Mouse (Mus musculus): ENCODE measurements around the gene Gse1. TPM values are rescaled to one million over a fixed set of nuclear protein-coding genes. Genes with fewer than 3 reads are reported as not detected.
A peak's percentile ranks its signal among the peaks of the same experiment; 100 is the strongest.

Gse1 gene
- polyA plus RNA-seq, 1 experiment from 2014 or later = 15.4 TPM

- no peaks in the 10 kb centered on the region for H3K9me3 ChIP-seq
- H3K27ac ChIP-seq (replicated peaks) = peak overlapping the region; percentile 95
- WGBS = 4% methylated on average over 13 of the region's 14 CpGs
- peaks cover 81% of the 10 kb centered on the region for H3K4me1 ChIP-seq (replicated peaks)
- no peak overlapping the region for H3K4me3 ChIP-seq
- peak; percentile 75 for ATAC-seq (ENCODE audit: low FRiP score, low read depth)
- H3K4me2 ChIP-seq = peak overlapping the region; percentile 99
- no peak overlapping the region for H3K9ac ChIP-seq
- H3K36me3 ChIP-seq = no peaks in the 10 kb centered on the region
- H3K27me3 ChIP-seq = no peaks in the 10 kb centered on the region
These were observed 306.5 kb downstream of the Gse1 start for GRCm38 (mm10) chr8:120534504-120535368.

GRCm38 (mm10) chr8:120535452-120536305, 307.4 kb downstream of the Gse1 start:
- Histone ChIP-seq H3K4me2 (peak overlapping the region; percentile 99), H3K9ac (peak overlapping the region; percentile 71), H3K36me3 (no peaks in the 10 kb centered on the region), H3K27me3 (no peaks in the 10 kb centered on the region), H3K4me1 (replicated peaks) (peaks cover 90% of the 10 kb centered on the region), H3K27ac (replicated peaks) (peak overlapping the region; percentile 95), H3K9me3 (no peaks in the 10 kb centered on the region), H3K4me3 (peak overlapping the region; percentile 67)
- ATAC-seq (ENCODE audit: low FRiP score, low read depth) = no peak
- under 1% methylated on average over 75 of the region's 79 CpGs for WGBS

- H3K36me3 ChIP-seq = no peaks in the 10 kb centered on the region
- peaks cover 89% of the 10 kb centered on the region for H3K4me1 ChIP-seq (replicated peaks)
- peak overlapping the region; percentile 67 for H3K4me3 ChIP-seq
- H3K9ac ChIP-seq = peak overlapping the region; percentile 71
- H3K27ac ChIP-seq (replicated peaks) = peak overlapping the region; percentile 95
- H3K4me2 ChIP-seq = peak overlapping the region; percentile 99
- WGBS = under 1% methylated on average over 61 of the region's 61 CpGs
- no peaks in the 10 kb centered on the region for H3K9me3 ChIP-seq
- no peak for ATAC-seq (ENCODE audit: low FRiP score, low read depth)
- H3K27me3 ChIP-seq = no peaks in the 10 kb centered on the region
These were observed 308.3 kb downstream of the Gse1 start for GRCm38 (mm10) chr8:120536306-120537206.

- ATAC-seq (ENCODE audit: low FRiP score, low read depth) = peak; percentile 4; the same call in 1 of the 2 replicates
- WGBS = under 1% methylated on average over 54 of the region's 79 CpGs
- peak overlapping the region; percentile 95 for H3K27ac ChIP-seq (replicated peaks)
These were observed 309.1 kb downstream of the Gse1 start for GRCm38 (mm10) chr8:120537207-120537817.

GRCm38 (mm10) chr8:120537818-120538396, 309.7 kb downstream of the Gse1 start:
- Histone ChIP-seq H3K27ac (replicated peaks) (peak overlapping the region; percentile 95), H3K27me3 (no peaks in the 10 kb centered on the region), H3K9ac (peak overlapping the region; percentile 71), H3K9me3 (no peaks in the 10 kb centered on the region), H3K36me3 (no peaks in the 10 kb centered on the region), H3K4me3 (peak overlapping the region; percentile 67), H3K4me1 (replicated peaks) (peaks cover 87% of the 10 kb centered on the region), H3K4me2 (peak overlapping the region; percentile 99)
- WGBS = 0% methylated on average over 38 of the region's 46 CpGs
- peak; percentile 36 for ATAC-seq (ENCODE audit: low FRiP score, low read depth)

More at GRCm38 (mm10) chr8:120537207-120537817, 309.1 kb downstream of the Gse1 start:
- Histone ChIP-seq H3K4me1 (replicated peaks) (peaks cover 88% of the 10 kb centered on the region), H3K27me3 (no peaks in the 10 kb centered on the region), H3K4me2 (peak overlapping the region; percentile 99), H3K9ac (peak overlapping the region; percentile 71), H3K36me3 (no peaks in the 10 kb centered on the region), H3K4me3 (peak overlapping the region; percentile 67), H3K9me3 (no peaks in the 10 kb centered on the region)

- peaks cover 87% of the 10 kb centered on the region for H3K4me1 ChIP-seq (replicated peaks)
- peak; percentile 35 for ATAC-seq (ENCODE audit: low FRiP score, low read depth)
- no peaks in the 10 kb centered on the region for H3K27me3 ChIP-seq
- H3K27ac ChIP-seq (replicated peaks) = peak overlapping the region; percentile 95
- 2% methylated on average over 37 of the region's 37 CpGs for WGBS
- H3K9me3 ChIP-seq = no peaks in the 10 kb centered on the region
- peak overlapping the region; percentile 71 for H3K9ac ChIP-seq
- H3K36me3 ChIP-seq = no peaks in the 10 kb centered on the region
- H3K4me2 ChIP-seq = peak overlapping the region; percentile 99
- H3K4me3 ChIP-seq = peak overlapping the region; percentile 67
These were observed 310.4 kb downstream of the Gse1 start for GRCm38 (mm10) chr8:120538397-120539240.

GRCm38 (mm10) chr8:120539381-120539774, 311.1 kb downstream of the Gse1 start:
- Histone ChIP-seq H3K4me3 (peak overlapping the region; percentile 67), H3K27ac (replicated peaks) (peak overlapping the region; percentile 95), H3K27me3 (no peaks in the 10 kb centered on the region), H3K9me3 (no peaks in the 10 kb centered on the region), H3K4me1 (replicated peaks) (peaks cover 83% of the 10 kb centered on the region), H3K36me3 (no peaks in the 10 kb centered on the region), H3K4me2 (peak overlapping the region; percentile 99), H3K9ac (no peak overlapping the region)
- ATAC-seq (ENCODE audit: low FRiP score, low read depth) = no peak
- WGBS = 31% methylated on average over 5 of the region's 6 CpGs

GRCm38 (mm10) chr8:120539775-120540625, 311.7 kb downstream of the Gse1 start:
- H3K27ac ChIP-seq (replicated peaks) = peak overlapping the region; percentile 95
- no peaks in the 10 kb centered on the region for H3K36me3 ChIP-seq
- no peaks in the 10 kb centered on the region for H3K27me3 ChIP-seq
- no peaks in the 10 kb centered on the region for H3K9me3 ChIP-seq
- no peak for ATAC-seq (ENCODE audit: low FRiP score, low read depth)
- H3K4me2 ChIP-seq = peak overlapping the region; percentile 99
- H3K4me3 ChIP-seq = no peak overlapping the region
- 21% methylated on average over 23 of the region's 23 CpGs for WGBS
- H3K4me1 ChIP-seq (replicated peaks) = peaks cover 77% of the 10 kb centered on the region
- no peak overlapping the region; the same call in 1 of the 2 replicates for H3K9ac ChIP-seq

- 23% methylated on average over 13 of the region's 13 CpGs for WGBS
- peaks cover 78% of the 10 kb centered on the region for H3K4me1 ChIP-seq (replicated peaks)
These were observed 314.7 kb downstream of the Gse1 start for GRCm38 (mm10) chr8:120542995-120543394.

More at GRCm38 (mm10) chr8:120542995-120543394, 314.7 kb downstream of the Gse1 start:
- H3K27ac ChIP-seq (replicated peaks) = no peak overlapping the region
- no peak overlapping the region for H3K4me2 ChIP-seq
- no peaks in the 10 kb centered on the region for H3K9me3 ChIP-seq
- H3K36me3 ChIP-seq = no peaks in the 10 kb centered on the region
- no peak overlapping the region for H3K9ac ChIP-seq
- no peak overlapping the region for H3K4me3 ChIP-seq
- no peaks in the 10 kb centered on the region for H3K27me3 ChIP-seq
- no peak for ATAC-seq (ENCODE audit: low FRiP score, low read depth)
